Mouse (Mus musculus) midbrain, postnatal 0 days (tissue): Measurements from ENCODE around the gene Gm39653. TPM values are rescaled to one million over a fixed set of nuclear protein-coding genes. Genes with fewer than 3 reads are reported as not detected.

Experiments
- ATAC-seq: fragments of 200-750 bp; cut with Nextera tagmentation; 2 replicates; pipeline ENCODE4 v1.8.0; 2017; ENCODE audit warnings: moderate number of reproducible peaks, mild to moderate bottlenecking, moderate TSS enrichment, moderate library complexity; ENCODE audit not compliant: low FRiP score
- DNase-seq: peaks from one replicate; pipeline ENCODE4 v3.0.0-alpha.2; 2015; ENCODE audit warnings: low spot score
- H3K27ac ChIP-seq: fragments of 300-500 bp; sonication (generic); 2 replicates; pipeline ENCODE4 v1.5.1; 2014; ENCODE audit warnings: low read depth, mild to moderate bottlenecking, low read length, mixed read lengths
- H3K27me3 ChIP-seq: fragments of 300-500 bp; sonication (generic); 2 replicates; pipeline ENCODE4 v1.6.1; 2014; ENCODE audit warnings: low read length, control low read depth, mixed read lengths; ENCODE audit not compliant: insufficient read depth
- H3K36me3 ChIP-seq: fragments of 300-500 bp; sonication (generic); 2 replicates; pipeline ENCODE4 v1.6.1; 2014; ENCODE audit warnings: low read length, control low read depth, mixed read lengths; ENCODE audit not compliant: insufficient read depth
- H3K4me1 ChIP-seq: fragments of 300-500 bp; sonication (generic); 2 replicates; pipeline ENCODE4 v1.6.1; 2014; ENCODE audit warnings: mild to moderate bottlenecking, control low read depth, antibody characterized with exemption, low read length, mixed read lengths; ENCODE audit not compliant: insufficient read depth
- H3K4me2 ChIP-seq: fragments of 300-500 bp; sonication (generic); 2 replicates; pipeline ENCODE4 v1.6.1; 2014; ENCODE audit warnings: low read depth, mild to moderate bottlenecking, low read length, mixed read lengths; ENCODE audit not compliant: poor library complexity, severe bottlenecking
- H3K4me3 ChIP-seq: fragments of 300-500 bp; sonication (generic); 2 replicates; pipeline ENCODE4 v1.5.1; 2014; ENCODE audit warnings: low read depth, mild to moderate bottlenecking, low read length, moderate library complexity
- H3K9ac ChIP-seq: fragments of 300-500 bp; sonication (generic); replicated peaks from 2 replicates; pipeline ENCODE4 v1.6.1; 2014; ENCODE audit warnings: mild to moderate bottlenecking, low read length, moderate library complexity, mixed read lengths; ENCODE audit not compliant: poor library complexity, severe bottlenecking
- H3K9me3 ChIP-seq: fragments of 300-500 bp; sonication (generic); 2 replicates; pipeline ENCODE4 v1.6.1; 2016; ENCODE audit warnings: low read length, control low read depth
- CTCF ChIP-seq: IDR thresholded peaks from 2 replicates; pipeline ENCODE4 v1.5.1; 2016; ENCODE audit warnings: antibody characterized with exemption, mild to moderate bottlenecking
- WGBS: fragments of 180-500 bp; shearing (Covaris S2); extraction: QIAGEN DNeasy Blood & Tissue Kit; methylation state at CpG from one replicate; pipeline ENCODE4 v1.1.7; 2014; 5-methylcytosine and 5-hydroxymethylcytosine counted together
- polyA plus RNA-seq: library from polyadenylated mRNA; unstranded; fragments of >200 nt; fragmentation: Nextera tagmentation; extraction: Ambion mirVana; gene quantifications from 2 replicates; pipeline ENCODE4 v1.2.1, GENCODE M21; 2015
- total RNA-seq: library from RNA; depleted of rRNA; stranded (reverse); fragments of >200 nt; gene quantifications from 2 replicates; pipeline ENCODE4 v1.2.3, GENCODE M21; 2014; rRNA removed

Gene Gm39653
- total and polyA plus RNA-seq, 2 experiments from 2014 or later: not detected

DNA sequence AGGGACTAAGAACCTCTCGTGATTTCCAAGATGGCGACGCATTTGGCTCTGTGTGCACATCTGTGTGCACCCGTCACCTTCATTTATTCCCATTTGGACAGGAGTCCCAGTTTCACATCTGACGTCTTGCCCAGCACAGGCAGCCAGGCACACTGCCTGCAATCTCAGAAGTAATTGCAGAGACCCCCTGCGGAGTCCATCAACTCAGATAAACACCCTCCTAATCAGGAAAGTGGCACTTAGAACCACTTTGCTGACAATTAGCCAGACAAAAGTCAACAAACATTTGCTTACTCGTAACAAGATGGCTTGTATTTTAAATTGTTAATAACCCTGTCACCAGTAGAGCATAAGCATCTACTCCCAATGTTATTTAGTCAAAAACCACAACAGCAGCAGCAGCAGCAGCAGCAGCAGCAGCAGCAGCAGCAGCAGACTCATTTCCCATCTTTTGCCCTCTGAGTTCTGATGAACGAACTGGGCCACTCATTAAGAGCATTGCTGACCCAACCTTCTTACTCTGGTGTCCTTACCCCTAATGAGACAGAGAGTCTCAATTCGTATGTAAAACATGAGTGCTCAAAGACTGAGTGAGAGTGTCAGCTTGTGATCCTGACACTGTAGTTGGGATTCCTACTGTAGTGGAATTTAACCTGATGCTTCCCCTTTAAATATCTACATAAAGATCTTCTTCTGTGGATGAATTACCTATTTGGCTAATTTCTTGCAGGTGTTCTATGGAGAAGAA, 51.6 kb downstream of the Gm39653 start:
- no peak for TF ChIP-seq CTCF
- peak overlapping the region; percentile 44; the same call in 1 of the 2 replicates for H3K9ac ChIP-seq

DNA sequence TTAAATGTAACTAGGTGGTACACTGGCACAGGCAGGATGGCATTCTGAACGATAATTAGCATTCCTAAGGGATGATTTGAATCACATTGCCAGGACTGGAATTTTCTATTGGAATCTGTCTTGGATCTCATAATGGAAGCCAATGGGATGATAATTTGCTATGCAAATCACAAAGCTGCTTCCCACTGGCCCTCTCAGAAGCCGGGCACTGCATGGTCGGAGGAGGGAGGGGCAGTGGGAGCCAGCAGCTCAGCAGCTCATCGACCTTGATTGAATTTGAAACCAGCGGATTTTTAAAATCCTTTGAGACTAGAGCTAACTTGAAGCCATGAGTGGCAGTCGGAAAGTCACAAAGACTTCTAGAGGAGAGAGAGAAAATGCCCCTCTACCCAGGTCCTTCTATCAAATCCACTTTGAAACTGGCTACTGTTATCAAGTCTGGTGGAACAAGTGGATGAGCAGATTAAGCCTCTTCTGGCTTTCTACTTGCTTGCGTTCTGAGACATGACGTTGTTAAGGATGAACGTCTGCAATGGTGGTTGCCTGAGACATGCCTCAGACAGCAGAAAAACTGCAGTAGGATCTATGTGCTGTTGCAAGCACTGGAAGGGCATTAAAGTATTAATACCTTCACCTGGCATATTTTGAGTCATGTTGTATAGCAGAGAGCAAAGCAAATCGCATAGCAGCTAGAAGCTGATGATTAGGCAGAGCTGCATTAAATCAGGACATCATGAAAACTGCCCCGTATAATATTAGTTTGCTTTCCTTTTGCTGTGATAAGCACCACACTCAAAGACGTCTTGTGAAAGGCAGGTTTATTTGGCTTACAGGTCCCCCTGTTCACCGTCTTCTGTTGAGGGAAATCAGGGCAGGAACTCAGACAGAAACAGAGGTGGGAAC, 52.4 kb downstream of the Gm39653 start:
- WGBS: 12% methylated on average over 13 of the region's 13 CpGs
- Histone ChIP-seq H3K36me3 (no peaks in the 10 kb centered on the region), H3K9ac (peak overlapping the region; percentile 44), H3K27ac (peak overlapping the region; percentile 76), H3K4me1 (peaks cover 10% of the 10 kb centered on the region; the same call in 1 of the 2 replicates), H3K4me3 (peak overlapping the region; percentile 19; the same call in 1 of the 2 replicates), H3K9me3 (no peaks in the 10 kb centered on the region), H3K4me2 (peak overlapping the region; percentile 45), H3K27me3 (no peaks in the 10 kb centered on the region)
- DNase-seq (peak; percentile 67), ATAC-seq (peak; percentile 79)
- TF ChIP-seq CTCF: no peak

More for the DNA sequence above, 51.6 kb downstream of the Gm39653 start:
- Histone ChIP-seq H3K4me2 (peak overlapping the region; percentile 45), H3K27ac (peak overlapping the region; percentile 76; the same call in 1 of the 2 replicates), H3K4me3 (no peak overlapping the region), H3K36me3 (no peaks in the 10 kb centered on the region), H3K27me3 (no peaks in the 10 kb centered on the region), H3K4me1 (peaks cover 10% of the 10 kb centered on the region; the same call in 1 of the 2 replicates), H3K9me3 (no peaks in the 10 kb centered on the region)
- DNase-seq: peak; percentile 33
- 47% methylated on average over 9 of the region's 9 CpGs for WGBS
- ATAC-seq: no peak

GRCm38 (mm10) chr1:63668852-63669160, 53.0 kb downstream of the Gm39653 start:
- Histone ChIP-seq H3K4me2 (peak overlapping the region; percentile 45), H3K27ac (peak overlapping the region; percentile 76), H3K36me3 (no peaks in the 10 kb centered on the region), H3K9ac (peak overlapping the region; percentile 26), H3K27me3 (no peaks in the 10 kb centered on the region), H3K4me3 (peak overlapping the region; percentile 19; the same call in 1 of the 2 replicates), H3K4me1 (peaks cover 10% of the 10 kb centered on the region; the same call in 1 of the 2 replicates), H3K9me3 (no peaks in the 10 kb centered on the region)
- 0% methylated on average over 3 of the region's 3 CpGs for WGBS
- ATAC-seq: peak; percentile 92
- peak; percentile 82 for TF ChIP-seq CTCF
- peak; percentile 95 for DNase-seq

Other genes with a start within 250 kb of the Gm39653 start
- gene Adam23, start 170.1 kb upstream of the Gm39653 start, total RNA-seq: 64.0 and 65.3 TPM in 2 replicates
- 15.5 and 19.5 TPM in 2 replicates for gene Adam23, start 170.1 kb upstream of the Gm39653 start, polyA plus RNA-seq
- gene Dytn, start 71.0 kb downstream of the Gm39653 start, total RNA-seq: 0.19 TPM in 1 of 2 replicates, not detected in the other
- gene Dytn, start 71.0 kb downstream of the Gm39653 start, polyA plus RNA-seq: not detected in 2 replicates
- 1.5 TPM in 1 of 2 replicates, not detected in the other for gene Mdh1b, start 114.3 kb downstream of the Gm39653 start, total RNA-seq
- 0.75 and 0.80 TPM in 2 replicates for gene Mdh1b, start 114.3 kb downstream of the Gm39653 start, polyA plus RNA-seq
- 12.7 and 16.3 TPM in 2 replicates for gene Fastkd2, start 114.6 kb downstream of the Gm39653 start, total RNA-seq
- gene Fastkd2, start 114.6 kb downstream of the Gm39653 start, polyA plus RNA-seq: 23.9 and 24.2 TPM in 2 replicates
- gene 4933402D24Rik, start 153.3 kb downstream of the Gm39653 start, total RNA-seq: not detected in 2 replicates
- 0.31 and 0.42 TPM in 2 replicates for gene 4933402D24Rik, start 153.3 kb downstream of the Gm39653 start, polyA plus RNA-seq